Mouse (Mus musculus) heart, adult 2 months (tissue): Measurements from ENCODE around the gene Slc7a11.

Experiments used
- CTCF ChIP-seq: fragments of 200-600 bp; IDR thresholded peaks from 2 replicates; pipeline ENCODE4 v1.8.1; 2022; ENCODE audit warnings: antibody characterized with exemption, mild to moderate bottlenecking, moderate library complexity
- POLR2A ChIP-seq: fragments of 200-500 bp; IDR thresholded peaks from 2 replicates; pipeline ENCODE4 v1.6.1; 2011; ENCODE audit warnings: mild to moderate bottlenecking, low read depth, low read length, control low read depth; ENCODE audit not compliant: insufficient read depth

GRCm38 (mm10) chr3:49854277-49854676 is 589.1 kb downstream of the Slc7a11 start:
- TF ChIP-seq CTCF: no peak
- no peak for TF ChIP-seq POLR2A
